8 mouse cellular contexts compared by ENCODE assay signal in the genomic region with DNA sequence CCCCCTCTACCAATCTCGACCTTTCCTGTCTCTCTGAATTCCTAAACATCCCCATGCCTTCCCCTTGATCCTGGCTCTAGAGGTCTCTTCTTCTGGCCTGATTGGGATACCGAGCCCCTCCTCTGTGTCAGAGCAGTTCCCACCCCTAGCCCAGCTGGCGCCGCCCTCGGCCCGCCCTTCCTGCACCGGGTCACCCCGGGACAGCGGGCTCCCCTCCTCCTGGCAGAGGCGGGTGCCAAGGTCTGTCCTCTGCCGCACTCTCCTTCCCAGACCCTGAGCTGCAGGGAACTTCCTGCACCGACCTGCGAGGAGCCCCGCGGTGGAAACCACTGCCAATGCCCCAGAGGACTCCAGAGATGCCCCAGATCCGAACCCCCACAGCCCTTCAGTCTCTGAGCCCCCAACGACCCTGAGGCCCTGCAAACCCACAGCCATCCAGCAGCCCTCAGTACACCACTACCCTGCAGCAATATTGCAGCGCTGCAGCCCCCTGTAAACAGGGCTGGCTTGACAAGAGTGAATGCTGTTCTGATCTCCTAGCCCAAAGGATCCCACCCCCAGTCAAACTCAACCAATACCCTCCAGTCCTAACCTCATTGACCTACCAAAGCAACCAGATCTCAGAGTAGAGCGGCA. TPM values are rescaled to one million over a fixed set of nuclear protein-coding genes. Genes with fewer than 3 reads are reported as not detected.
DNase-seq lines count a peak whose midpoint lies in the region; ATAC-seq lines count a peak whose summit lies in the region.

No protein-coding gene starts in this region.

- no peak overlapping the region for H3K27ac ChIP-seq in hindbrain, embryonic 13.5 days
- no peak overlapping the region for H3K27ac ChIP-seq in stomach, embryonic 16.5 days (ENCODE audit: low read length)

- peak; percentile 72 to 89 for DNase-seq in adrenal gland, adult (ENCODE audit: inconsistent age in 2 of 2, low spot score in 1 of 2)
- DNase-seq in cerebellum, postnatal 10 days, result peak; percentile 77 to 86
- peak; percentile 69 for DNase-seq in gastrocnemius, postnatal 10 days
- DNase-seq in left cerebral cortex, postnatal 36 days (ENCODE audit: low spot score in 2 of 2), result peak; percentile 26 to 28

- no peaks in the 10 kb centered on the region for H3K36me3 ChIP-seq in hindbrain, embryonic 13.5 days
- H3K36me3 ChIP-seq in stomach, embryonic 16.5 days (ENCODE audit: control insufficient read depth, insufficient read depth, low read length), result no peaks in the 10 kb centered on the region

- peak; percentile 67 for ATAC-seq in hindbrain, embryonic 13.5 days (ENCODE audit: low FRiP score)
- ATAC-seq in megakaryocyte-erythroid progenitor cell, adult 5-6 weeks (replicated peaks; ENCODE audit: low FRiP score, low TSS enrichment, poor library complexity, severe bottlenecking), result peak; percentile 77; the same call in 1 of the 2 replicates
- ATAC-seq in stomach, embryonic 16.5 days (ENCODE audit: insufficient read depth, low FRiP score), result peak; percentile 50; the same call in 1 of the 2 replicates
- ATAC-seq in monocyte, adult 5-6 weeks (replicated peaks; ENCODE audit: insufficient number of reproducible peaks, low FRiP score, low TSS enrichment, poor library complexity, severe bottlenecking), result no peak

- intact Hi-C loops in left cerebral cortex, postnatal 36 days (cut with DNase I), result no loop called here

- H3K9ac ChIP-seq in hindbrain, embryonic 13.5 days, result no peak overlapping the region
- no peak overlapping the region for H3K9ac ChIP-seq in stomach, embryonic 16.5 days (ENCODE audit: low read length)

- peaks cover 5% of the 10 kb centered on the region; the same call in 1 of the 2 replicates for H3K4me1 ChIP-seq in hindbrain, embryonic 13.5 days (replicated peaks)
- H3K4me1 ChIP-seq in stomach, embryonic 16.5 days (ENCODE audit: control insufficient read depth, insufficient read depth, low read length), result no peaks in the 10 kb centered on the region

- H3K9me3 ChIP-seq in hindbrain, embryonic 13.5 days, result no peaks in the 10 kb centered on the region
- H3K9me3 ChIP-seq in stomach, embryonic 16.5 days (replicated peaks; ENCODE audit: control insufficient read depth, low read length), result no peaks in the 10 kb centered on the region

- no peak overlapping the region for H3K4me3 ChIP-seq in hindbrain, embryonic 13.5 days
- no peak overlapping the region for H3K4me3 ChIP-seq in stomach, embryonic 16.5 days (replicated peaks; ENCODE audit: low read length)

- H3K27me3 ChIP-seq in hindbrain, embryonic 13.5 days, result no peaks in the 10 kb centered on the region
- no peaks in the 10 kb centered on the region for H3K27me3 ChIP-seq in stomach, embryonic 16.5 days (ENCODE audit: control insufficient read depth, insufficient read depth, low read length)

- peak overlapping the region; percentile 38 for H3K4me2 ChIP-seq in hindbrain, embryonic 13.5 days
- H3K4me2 ChIP-seq in stomach, embryonic 16.5 days (ENCODE audit: low read depth, low read length), result peak overlapping the region; percentile 45

- 8% methylated on average over 19 of the region's 19 CpGs for WGBS in hindbrain, embryonic 13.5 days
- WGBS in stomach, embryonic 16.5 days, result 6% methylated on average over 19 of the region's 19 CpGs

RNA-seq across cellular contexts. Expression of a gene that starts 27.1 kb away (rescaled TPM):
- total RNA-seq in gastrocnemius, postnatal 10 days (2021), result 1 to 10 TPM; 5.8 to 5.9 TPM
- polyA plus RNA-seq in hindbrain, embryonic 13.5 days (2015; fragmentation: Nextera tagmentation; extraction: Ambion mirVana), result 0.69 and 0.92 TPM in 2 replicates
- 10 to 100 TPM; 66.8 to 94.2 TPM for total RNA-seq in left cerebral cortex, postnatal 36 days (2021)
- total RNA-seq in megakaryocyte-erythroid progenitor cell, adult 5-6 weeks (2014; fragmentation: Nextera tagmentation), result 0.28 TPM in 1 of 2 replicates, not detected in the other
- total RNA-seq in megakaryocyte-erythroid progenitor cell, adult 5-6 weeks (2017), result 0.11 and 0.28 TPM in 2 replicates
- polyA plus RNA-seq in stomach, embryonic 16.5 days (2015; fragmentation: Nextera tagmentation; extraction: Ambion mirVana), result 4.7 and 5.6 TPM in 2 replicates
- under 0.01 to 0.10 TPM in 2 of 3 replicates, not detected in the other for total RNA-seq in monocyte, adult 5-6 weeks (2017)

Comparison
In these comparisons a context has a peak if more than half of its experiments do, and no peak if none do; other contexts are left out.
1. DNase-seq: peak in every context shown above with its lines; median percentile 82 in cerebellum, postnatal 10 days; 80 in adrenal gland, adult; 69 in gastrocnemius, postnatal 10 days; 27 in left cerebral cortex, postnatal 36 days.
2. RNA of a gene that starts 27.1 kb away (total RNA-seq): 66.8 to 94.2 TPM in left cerebral cortex, postnatal 36 days; 5.8 to 5.9 TPM in gastrocnemius, postnatal 10 days, 0.11 to 0.28 TPM in megakaryocyte-erythroid progenitor cell, adult 5-6 weeks and under 0.01 to 0.10 TPM in monocyte, adult 5-6 weeks; every median in the first group is over 4 times any median in the second.